Mouse (Mus musculus) cerebellum, postnatal 36 days (tissue): ENCODE results near the gene Rnaseh2a.

Experiments
- DNase-seq, 2 experiments: peaks; one replicate each; pipeline ENCODE4 v3.0.0; 2021 to 2022; ENCODE audit warnings: mixed read lengths in 2 of 2

Gene Rnaseh2a

GRCm38 (mm10) chr8:84965731-84966291 lies 3.8 kb downstream of the Rnaseh2a start:
- DNase-seq = peak; percentile 92 to 93

DNA sequence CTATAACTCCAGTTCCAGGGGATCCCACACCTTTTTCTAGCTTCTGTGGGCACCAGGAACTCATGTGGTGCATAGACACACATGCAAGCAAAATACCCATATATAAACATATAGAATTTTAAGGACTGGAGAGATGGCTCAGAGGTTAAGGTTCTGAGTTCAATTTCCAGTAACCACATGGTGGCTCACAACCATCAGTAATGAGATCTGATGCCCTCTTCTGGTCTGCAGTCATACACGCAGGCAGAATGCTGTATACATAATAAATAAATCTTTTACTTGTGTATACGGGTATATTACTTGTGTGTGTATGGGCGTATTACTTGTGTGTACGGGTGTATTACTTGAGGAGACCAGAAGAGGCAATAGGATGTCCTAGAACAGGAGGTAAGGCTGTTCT lies 5.6 kb downstream of the Rnaseh2a start:
- DNase-seq = no peak

GRCm38 (mm10) chr8:84959811-84960210 lies 9.8 kb downstream of the Rnaseh2a start:
- DNase-seq = no peak

- DNase-seq = peak; percentile 80 to 88
Measured at GRCm38 (mm10) chr8:84956768-84957167, 12.8 kb downstream of the Rnaseh2a start.

DNA sequence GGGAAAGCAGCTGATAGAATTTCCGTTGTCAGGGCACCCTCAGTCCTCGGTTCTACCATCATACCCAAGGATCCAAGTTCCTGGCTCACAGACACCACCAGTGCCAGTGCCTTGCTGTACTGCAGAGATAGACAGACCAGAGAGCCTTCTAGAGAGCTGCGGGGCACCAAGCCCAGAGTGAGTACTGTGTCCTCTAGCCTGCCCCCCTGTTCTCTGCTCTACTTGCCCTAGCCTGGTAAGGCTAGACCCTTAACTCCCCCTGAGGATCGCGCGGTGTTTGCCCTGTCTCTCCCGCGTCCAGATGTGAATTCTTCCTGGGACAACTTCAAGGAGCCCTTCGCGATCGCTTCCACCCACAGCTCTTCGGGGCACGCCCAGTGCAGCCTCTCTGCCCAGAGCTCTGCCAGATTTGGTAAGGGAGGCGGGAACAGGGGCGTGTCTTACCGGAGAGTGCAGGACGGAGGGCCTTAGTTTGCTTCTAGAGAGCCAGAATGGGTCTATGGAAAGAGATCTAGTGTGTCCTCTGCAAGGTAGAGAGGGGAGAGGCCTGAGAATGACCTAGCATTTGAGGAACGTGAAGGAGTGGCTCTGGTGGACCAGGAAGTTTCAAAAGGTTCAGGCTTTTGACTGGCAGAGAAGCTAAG lies 16.8 kb downstream of the Rnaseh2a start:
- no peak for DNase-seq

GRCm38 (mm10) chr8:84949753-84950152 lies 19.8 kb downstream of the Rnaseh2a start:
- no peak for DNase-seq

- no peak for DNase-seq
Measured at GRCm38 (mm10) chr8:84947241-84947545, 22.4 kb downstream of the Rnaseh2a start.

DNA sequence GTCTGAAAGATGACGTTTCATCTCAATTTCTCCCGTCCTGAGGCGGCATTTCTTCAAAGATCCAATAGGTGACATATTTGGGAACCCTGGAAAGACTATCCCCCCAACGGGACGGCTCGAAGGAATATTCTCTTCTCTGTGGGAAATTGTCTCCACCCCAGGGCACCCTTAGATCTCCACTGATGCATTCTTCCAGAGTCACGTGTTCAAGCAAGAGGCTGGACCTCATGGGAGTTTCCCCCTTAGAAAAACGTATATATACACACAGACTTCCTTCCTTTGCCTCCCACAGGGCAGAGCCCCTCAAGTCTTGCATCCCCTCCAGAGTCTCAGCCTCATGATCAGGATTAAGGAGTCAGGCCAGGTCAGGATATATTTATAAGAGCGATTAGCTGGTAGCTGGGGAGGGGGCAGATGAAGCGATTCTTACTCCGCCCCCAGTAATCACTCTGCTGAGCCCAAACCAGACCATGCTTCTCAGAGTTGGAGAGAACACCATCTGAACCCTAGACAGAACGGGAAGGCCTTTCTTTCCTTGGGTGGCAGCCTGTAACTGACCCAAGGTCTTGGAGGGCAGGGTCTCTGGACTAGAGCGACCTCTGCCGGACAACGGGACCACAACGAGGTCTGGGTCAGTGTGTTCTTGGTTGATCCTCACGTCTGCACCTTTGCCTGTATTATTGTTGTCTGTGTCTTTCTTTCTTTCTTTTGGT lies 22.9 kb downstream of the Rnaseh2a start, which contains the start of gene Rtbdn:
Rtbdn (plus strand) TSS at position 464 of the 713 bp plus-strand sequence.
- DNase-seq = peak; percentile 72 to 75

DNA sequence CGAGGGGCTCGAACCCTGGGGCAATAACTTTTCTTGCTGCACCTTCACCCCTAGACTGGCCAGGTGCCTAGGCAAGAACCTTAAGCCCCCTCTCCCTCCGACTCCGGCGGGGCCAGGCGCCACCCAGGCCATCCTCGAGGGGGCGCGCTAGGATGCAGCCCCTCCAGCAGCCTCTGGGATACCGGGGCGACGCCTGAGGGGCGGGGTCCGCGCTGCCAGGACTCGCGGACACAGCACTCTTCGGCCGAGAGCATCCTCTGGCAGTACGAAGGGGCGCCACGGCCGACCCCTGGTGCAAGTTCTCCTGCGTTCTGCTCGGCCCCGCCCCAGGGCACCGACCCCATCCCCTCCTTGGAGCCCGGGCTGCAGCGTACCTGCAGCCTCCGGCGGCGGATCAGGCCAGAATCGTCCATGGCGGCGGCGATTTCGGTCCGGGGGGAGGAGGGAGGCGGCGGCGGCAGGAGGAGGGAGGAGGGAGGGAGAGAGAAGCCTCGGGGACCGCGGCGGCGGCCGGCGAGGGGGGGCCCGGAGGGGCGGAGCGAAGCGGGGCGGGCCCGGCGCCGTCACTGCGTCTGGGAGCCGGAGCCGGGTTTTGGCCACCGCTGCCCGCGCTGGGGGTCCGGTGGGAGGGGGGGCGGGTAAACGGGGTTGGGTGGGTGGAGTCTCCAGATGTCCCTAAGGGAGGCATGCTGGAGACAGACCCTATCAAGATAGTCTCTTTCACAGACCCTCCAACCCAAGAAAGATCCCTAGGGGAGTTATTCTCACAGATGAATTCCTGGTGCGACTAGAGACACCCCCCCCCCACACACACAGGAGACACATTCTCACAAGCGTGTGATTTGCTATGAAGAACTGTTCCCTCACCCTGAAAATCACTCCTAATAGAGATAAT lies 23.7 kb downstream of the Rnaseh2a start:
- DNase-seq = peak; percentile 63 to 73

DNA sequence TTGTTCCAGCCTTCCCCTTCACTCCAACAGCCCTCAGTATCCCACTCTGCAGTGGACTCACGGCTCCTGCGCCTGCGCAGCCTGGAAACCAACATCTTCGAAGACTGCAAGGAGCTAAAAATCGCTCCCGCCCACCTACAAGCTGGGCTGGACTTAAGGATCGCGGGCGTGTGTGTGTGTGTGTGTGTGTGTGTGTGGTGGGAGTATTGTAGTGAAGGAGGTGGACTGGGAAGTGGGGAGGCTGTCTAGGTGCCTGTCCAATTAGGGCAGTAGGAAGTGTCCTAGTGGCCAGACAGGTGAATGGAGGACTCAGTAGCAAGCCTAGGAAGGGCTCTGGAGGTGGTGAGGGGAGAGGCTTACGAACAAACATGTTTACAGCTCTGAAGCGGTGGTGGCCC lies 24.3 kb downstream of the Rnaseh2a start:
- DNase-seq = peak; percentile 44 to 53

GRCm38 (mm10) chr8:84944478-84945160 lies 24.9 kb downstream of the Rnaseh2a start:
- DNase-seq = peak; percentile 76 to 84

DNA sequence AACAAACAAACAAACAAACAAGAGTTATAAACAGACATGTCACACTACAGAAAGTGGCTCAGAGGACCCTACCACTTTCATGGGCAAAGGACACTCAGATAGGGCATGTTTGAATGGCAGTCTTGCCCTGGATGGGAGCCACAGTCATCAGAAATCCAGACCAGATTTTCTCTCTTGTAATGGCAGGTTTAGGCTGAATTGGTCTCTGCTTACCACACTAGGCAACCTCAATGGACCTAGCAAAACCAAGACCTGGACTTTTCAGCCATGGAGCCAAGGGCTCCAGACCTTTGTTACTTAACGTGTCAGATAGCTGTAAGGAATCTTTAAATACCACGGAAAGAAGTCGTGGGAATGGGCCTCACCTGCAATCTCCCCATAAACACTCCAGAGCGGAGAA lies 25.9 kb downstream of the Rnaseh2a start:
- DNase-seq = no peak

DNA sequence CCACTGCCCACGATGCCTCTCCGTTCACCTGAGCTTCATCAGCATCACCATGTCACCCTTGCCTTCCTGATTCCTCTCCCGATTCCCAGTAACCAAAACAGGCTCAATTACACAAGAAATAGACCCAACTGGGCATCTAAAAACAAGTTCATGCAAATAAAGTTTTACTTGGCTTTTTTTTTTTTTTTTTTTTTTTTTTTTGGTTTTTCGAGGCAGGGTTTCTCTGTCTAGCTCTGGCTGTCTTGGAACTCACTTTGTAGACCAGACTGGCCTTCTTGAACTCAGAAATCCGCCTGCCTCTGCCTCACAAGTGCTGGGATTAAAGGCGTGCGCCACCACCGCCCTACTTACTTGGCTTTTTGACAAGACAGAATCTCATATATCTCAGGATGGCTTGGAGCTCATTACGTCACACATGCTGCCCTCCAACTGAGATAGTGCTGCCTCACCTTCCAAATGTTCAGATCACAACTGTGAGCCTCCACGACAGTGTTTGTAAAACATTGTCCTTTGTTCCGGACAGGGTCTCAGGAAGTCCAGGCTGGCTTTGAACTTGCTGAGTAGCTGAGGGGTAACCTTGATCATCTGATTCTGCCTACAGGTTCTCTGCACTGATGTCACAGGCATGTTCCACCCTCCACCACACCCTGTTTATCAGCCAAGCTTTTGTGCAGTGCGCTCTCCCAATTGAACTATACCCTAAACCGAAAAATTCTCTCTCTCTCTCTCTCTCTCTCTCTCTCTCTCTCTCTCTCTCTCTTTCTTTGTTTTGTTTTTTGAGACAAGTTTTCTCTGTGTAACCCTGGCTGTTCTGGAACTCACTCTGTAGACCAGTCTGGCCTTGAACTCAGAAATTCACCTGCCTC lies 31.7 kb downstream of the Rnaseh2a start:
- no peak for DNase-seq

DNA sequence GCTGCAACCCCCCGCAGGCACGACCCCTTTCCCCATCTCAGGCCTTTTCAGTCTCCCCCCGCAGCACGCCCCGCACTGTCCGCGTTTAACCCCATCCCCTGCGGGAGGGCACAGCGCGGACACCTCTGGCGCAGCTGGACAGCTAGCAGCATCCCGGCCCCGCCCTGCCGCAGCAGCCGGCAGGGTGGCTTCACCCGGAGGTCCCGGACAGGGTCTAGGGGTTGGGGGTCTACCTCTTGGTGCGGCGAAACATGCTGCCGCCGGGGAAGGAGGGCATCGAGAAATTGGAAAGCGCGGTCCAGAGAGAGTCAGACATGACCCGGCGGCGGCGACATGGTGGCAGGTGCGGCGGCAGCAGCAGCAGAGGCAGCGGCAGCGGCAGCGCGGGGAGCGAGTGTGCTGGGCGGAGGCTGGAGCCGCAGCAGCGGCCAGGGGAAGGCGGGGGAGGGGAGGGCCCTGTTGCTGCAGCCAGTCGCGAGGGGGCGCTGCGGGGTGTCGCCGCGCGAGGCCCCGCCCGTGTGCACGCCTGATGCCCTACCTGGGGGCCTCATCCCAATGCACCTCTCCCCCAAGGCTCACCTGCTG lies 32.5 kb downstream of the Rnaseh2a start, which contains the start of gene Mast1:
Mast1 (minus strand) TSS at position 398 of the 585 bp plus-strand sequence.
- peak; percentile 82 to 92 for DNase-seq

GRCm38 (mm10) chr8:84936041-84936961 lies 33.3 kb downstream of the Rnaseh2a start:
- peak; percentile 13 to 36 for DNase-seq

- DNase-seq = peak; percentile 39 to 46
Measured at GRCm38 (mm10) chr8:84935489-84935888, 34.1 kb downstream of the Rnaseh2a start.

GRCm38 (mm10) chr8:84934860-84935259 lies 34.7 kb downstream of the Rnaseh2a start:
- peak; percentile 75 to 76 for DNase-seq

GRCm38 (mm10) chr8:84933767-84934559 lies 35.6 kb downstream of the Rnaseh2a start:
- no peak for DNase-seq

GRCm38 (mm10) chr8:84930582-84930981 lies 39.0 kb downstream of the Rnaseh2a start:
- DNase-seq = no peak
